Mouse (Mus musculus) E14TG2a.4 (cell line): ENCODE data around the gene Wee1.
"Not testable (repeated sequence)": the region's sequence is repeated elsewhere in the genome, so short reads cannot be mapped to it uniquely, and the experiment has no call there.

Source experiments
- H3K27me3 ChIP-seq: 2 replicates; pipeline ENCODE4 v1.6.1; 2014; ENCODE audit warnings: low read length, control low read depth; ENCODE audit not compliant: insufficient read depth
- H3K36me3 ChIP-seq: 2 replicates; pipeline ENCODE4 v1.6.1; 2014; ENCODE audit warnings: low read length, control low read depth; ENCODE audit not compliant: insufficient read depth
- H3K4me1 ChIP-seq: replicated peaks from 2 replicates; pipeline ENCODE4 v1.6.1; 2014; ENCODE audit warnings: low read depth, low read length, control low read depth
- H3K4me3 ChIP-seq: replicated peaks from 2 replicates; pipeline ENCODE4 v1.5.1; 2014; ENCODE audit warnings: mild to moderate bottlenecking, low read length
- H3K9me3 ChIP-seq: 2 replicates; pipeline ENCODE4 v1.6.1; 2014; ENCODE audit warnings: low read length, control low read depth
- CTCF ChIP-seq: conservative IDR thresholded peaks from 2 replicates; pipeline ENCODE4 v1.5.1; 2014; ENCODE audit warnings: low read length
- NANOG ChIP-seq: IDR thresholded peaks from 2 replicates; pipeline ENCODE4 v1.6.1; 2014; ENCODE audit warnings: borderline replicate concordance, low read length, mixed read lengths
- POU5F1 ChIP-seq: IDR thresholded peaks from 2 replicates; pipeline ENCODE4 v1.6.1; 2014; ENCODE audit warnings: low read length, borderline replicate concordance

The Wee1 gene

DNA sequence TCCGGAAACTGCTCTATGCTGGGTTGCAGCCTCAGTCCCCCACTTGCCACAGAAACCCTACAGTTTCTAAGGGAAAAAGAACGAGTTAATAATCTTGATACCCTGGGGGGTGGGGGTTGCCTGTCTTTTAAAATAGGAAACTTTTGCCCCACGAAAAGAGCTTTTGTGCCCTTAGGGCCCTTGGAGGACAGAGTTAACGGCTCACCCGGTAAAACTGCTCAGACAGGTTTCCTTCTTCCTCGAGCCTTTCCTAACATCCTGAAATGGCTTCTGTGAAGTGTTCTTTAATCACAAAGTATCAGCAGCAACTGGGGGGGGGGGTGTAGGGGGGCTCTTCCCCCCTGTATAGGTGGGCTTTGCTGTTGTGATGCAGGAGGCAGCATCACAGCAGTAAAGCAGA, 21.0 kb upstream of the Wee1 start:
- Histone ChIP-seq H3K27me3 (no peaks in the 10 kb centered on the region), H3K4me1 (peaks cover 81% of the 10 kb centered on the region), H3K36me3 (peaks cover 12% of the 10 kb centered on the region), H3K4me3 (peak overlapping the region; percentile 39), H3K9me3 (no peaks in the 10 kb centered on the region)
- TF ChIP-seq CTCF (no peak), NANOG (no peak), POU5F1 (no peak)

DNA sequence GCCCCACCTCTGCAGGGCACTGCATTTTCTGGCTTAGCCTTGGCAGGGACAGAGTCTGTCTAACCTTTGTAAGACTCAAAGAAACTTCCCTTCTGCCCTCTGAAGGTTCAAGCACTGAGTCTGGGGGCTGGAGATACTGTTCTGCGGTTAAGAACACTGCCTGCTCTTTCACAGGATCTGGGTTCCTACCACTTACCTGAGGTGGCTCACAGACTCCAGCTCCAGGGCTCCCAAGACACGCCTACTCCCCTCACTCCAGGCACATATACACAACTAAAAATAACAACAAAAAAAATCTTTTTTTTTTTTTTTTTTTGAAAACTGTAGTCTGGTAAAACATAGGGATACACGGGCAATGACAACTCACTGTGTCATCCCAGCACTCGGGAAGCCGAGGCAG, 20.6 kb upstream of the Wee1 start:
- H3K4me1 ChIP-seq, result peaks cover 77% of the 10 kb centered on the region
- no peak for TF ChIP-seq NANOG
- no peak for TF ChIP-seq CTCF
- no peak for TF ChIP-seq POU5F1
- H3K4me3 ChIP-seq, result peak overlapping the region; percentile 39
- H3K27me3 ChIP-seq, result no peaks in the 10 kb centered on the region
- H3K36me3 ChIP-seq, result peaks cover 8% of the 10 kb centered on the region
- no peaks in the 10 kb centered on the region for H3K9me3 ChIP-seq

DNA sequence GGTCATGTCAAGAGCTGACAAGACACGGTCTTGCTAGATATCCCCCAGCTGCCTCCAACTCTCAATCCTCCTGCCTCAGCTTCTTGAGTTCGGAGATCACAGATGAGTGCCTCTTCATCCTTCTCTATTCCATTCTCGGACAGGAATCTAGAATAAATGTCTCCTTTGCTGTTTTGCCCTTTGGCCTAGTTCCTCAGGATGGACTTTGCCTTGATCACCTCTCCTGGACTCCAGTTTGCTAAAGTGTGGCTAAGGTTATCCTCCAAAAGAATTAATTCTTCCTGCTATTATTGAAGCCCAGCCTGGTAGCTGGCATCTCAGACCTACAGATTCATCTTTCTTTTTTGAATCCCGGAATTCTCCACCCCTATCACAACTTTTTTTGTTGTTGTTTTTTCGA, 16.8 kb upstream of the Wee1 start:
- Histone ChIP-seq H3K36me3 (no peaks in the 10 kb centered on the region), H3K27me3 (no peaks in the 10 kb centered on the region)

DNA sequence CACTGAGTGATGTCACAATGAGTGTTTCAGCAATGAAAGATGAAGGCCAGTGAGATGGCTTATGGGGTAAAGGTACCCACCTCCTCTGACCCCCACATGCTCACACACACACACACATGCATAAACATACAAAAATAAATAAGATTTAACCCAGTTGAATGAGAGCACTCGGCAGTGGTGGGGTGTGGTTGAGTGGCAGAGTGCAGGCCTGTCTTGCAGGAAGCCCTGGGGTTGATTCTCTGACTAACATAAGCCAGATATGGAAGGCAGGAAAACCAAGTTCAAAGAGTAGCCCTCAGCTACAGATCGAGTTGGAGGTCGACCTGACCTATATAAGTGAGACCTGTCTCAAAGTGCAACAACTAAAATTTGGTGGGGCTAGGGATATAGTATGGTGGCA, 15.2 kb upstream of the Wee1 start:
- TF ChIP-seq CTCF (no peak), NANOG (no peak), POU5F1 (no peak)
- Histone ChIP-seq H3K9me3 (no peaks in the 10 kb centered on the region), H3K36me3 (no peaks in the 10 kb centered on the region), H3K4me3 (no peak overlapping the region), H3K27me3 (no peaks in the 10 kb centered on the region), H3K4me1 (peaks cover 46% of the 10 kb centered on the region)

More for the DNA sequence above, 16.8 kb upstream of the Wee1 start:
- TF ChIP-seq NANOG (no peak), POU5F1 (no peak), CTCF (no peak)
- Histone ChIP-seq H3K4me3 (no peak overlapping the region), H3K9me3 (no peaks in the 10 kb centered on the region), H3K4me1 (peaks cover 59% of the 10 kb centered on the region)

DNA sequence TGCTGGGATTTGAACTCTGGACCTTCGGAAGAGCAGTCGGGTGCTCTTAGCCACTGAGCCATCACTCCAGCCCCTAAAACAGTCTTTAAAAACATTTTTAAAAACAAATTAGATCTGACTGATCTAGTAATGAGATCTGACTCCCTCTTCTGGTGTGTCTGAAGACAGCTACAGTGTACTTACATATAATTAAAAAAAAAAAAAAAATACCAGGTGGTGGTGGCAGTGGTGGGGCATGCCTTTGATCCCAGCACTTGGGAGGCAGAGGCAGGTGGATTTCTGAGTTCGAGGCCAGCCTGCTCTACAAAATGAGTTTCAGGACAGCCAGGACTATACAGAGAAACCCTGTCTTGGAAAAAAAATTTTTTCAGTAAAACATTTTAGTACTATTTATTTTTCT, 13.3 kb upstream of the Wee1 start:
- H3K4me3 ChIP-seq, H3K36me3 ChIP-seq, H3K9me3 ChIP-seq, H3K27me3 ChIP-seq: not testable (repeated sequence)
- peaks cover 33% of the 10 kb centered on the region for H3K4me1 ChIP-seq

DNA sequence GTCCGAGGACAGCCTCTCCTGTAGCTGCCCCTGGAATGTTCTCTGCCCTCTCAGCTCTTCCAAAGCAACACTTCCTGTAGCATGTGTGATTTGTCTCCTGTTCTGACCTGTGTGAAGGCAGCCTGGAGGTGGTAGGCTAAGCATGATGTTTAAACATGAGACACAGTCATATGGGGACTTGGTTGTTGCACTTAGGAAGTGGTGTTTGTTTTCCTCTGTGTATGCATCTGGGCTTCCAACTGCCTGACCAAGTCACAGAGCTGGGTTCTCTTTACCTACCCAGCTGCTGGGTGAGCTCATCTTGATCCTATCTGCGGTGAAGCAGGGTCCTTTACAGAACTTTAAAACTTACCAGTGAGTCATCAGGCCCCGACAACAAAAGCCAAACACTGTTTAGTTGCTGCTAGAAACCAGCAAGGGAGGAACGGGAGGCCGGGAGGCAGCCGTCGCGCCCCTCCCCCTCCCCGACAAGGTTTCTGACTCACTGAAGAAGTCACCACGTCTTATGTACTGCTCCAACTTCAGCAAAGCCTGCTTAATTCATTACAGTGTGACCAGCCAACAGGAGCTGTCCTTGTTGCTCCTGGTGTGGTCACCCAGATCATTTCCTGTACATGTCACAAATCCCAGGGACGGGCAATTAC, 12.8 kb upstream of the Wee1 start:
- Histone ChIP-seq H3K4me1 (peaks cover 27% of the 10 kb centered on the region), H3K4me3 (peak overlapping the region; percentile 20), H3K9me3 (no peaks in the 10 kb centered on the region), H3K36me3 (no peaks in the 10 kb centered on the region), H3K27me3 (no peaks in the 10 kb centered on the region)
- TF ChIP-seq NANOG (no peak), CTCF (no peak), POU5F1 (no peak)

DNA sequence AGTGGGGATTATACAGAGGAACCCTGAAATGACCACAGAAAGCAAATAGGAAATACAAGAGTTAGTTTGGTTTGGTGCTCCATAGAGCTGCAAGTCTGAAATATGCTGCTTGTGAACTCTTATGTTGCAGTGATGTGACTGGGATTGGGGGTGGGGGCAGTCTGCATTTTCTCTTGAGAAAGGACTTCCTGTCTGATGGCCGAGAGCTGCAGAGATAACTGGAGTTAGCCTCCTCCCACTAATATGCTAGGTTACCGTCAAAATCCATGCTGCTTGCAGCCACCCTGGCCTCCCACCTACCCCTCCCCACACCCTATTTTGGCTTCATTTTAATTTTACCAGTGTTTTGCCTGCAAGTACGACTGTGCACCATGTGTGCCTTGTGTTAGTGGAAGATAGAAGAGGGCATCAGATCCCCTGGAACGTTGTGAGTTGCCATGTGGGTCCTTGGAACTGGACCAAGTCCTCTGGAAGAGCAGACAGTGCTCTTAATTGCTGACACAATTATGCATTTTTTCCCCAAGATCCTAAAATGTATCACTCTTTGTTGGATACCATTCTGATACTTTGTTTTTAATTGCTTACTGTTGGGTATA, 11.7 kb upstream of the Wee1 start:
- TF ChIP-seq CTCF (no peak), POU5F1 (no peak), NANOG (no peak)
- no peaks in the 10 kb centered on the region for H3K9me3 ChIP-seq
- peaks cover 22% of the 10 kb centered on the region for H3K4me1 ChIP-seq
- H3K27me3 ChIP-seq, result no peaks in the 10 kb centered on the region
- no peaks in the 10 kb centered on the region for H3K36me3 ChIP-seq
- no peak overlapping the region for H3K4me3 ChIP-seq

DNA sequence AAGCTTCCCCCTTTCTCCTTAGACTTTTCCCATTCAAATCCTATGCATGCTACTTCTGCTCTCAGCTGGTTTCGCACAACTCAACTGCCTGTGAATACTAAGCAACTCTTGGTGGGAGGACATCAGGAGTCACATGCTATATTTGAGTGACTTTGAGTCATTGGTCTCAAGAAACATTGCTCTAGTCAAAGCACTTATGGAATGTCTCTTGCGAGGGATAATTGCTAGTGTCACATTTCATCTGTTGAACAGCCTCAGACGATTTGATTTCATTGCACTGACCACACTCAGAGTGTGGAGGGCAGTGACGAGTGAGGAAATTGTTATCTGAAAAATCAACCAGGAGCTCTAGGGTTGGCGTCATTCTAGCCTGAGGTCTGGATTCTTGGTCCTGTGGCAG, 7.1 kb upstream of the Wee1 start:
- peaks cover 45% of the 10 kb centered on the region for H3K4me1 ChIP-seq
- H3K36me3 ChIP-seq, result no peaks in the 10 kb centered on the region
- no peak for TF ChIP-seq POU5F1
- TF ChIP-seq CTCF, result no peak
- TF ChIP-seq NANOG, result no peak
- no peaks in the 10 kb centered on the region for H3K9me3 ChIP-seq
- no peaks in the 10 kb centered on the region for H3K27me3 ChIP-seq
- H3K4me3 ChIP-seq, result no peak overlapping the region
